Mouse (Mus musculus) megakaryocyte-erythroid progenitor cell, adult 5-6 weeks (primary cell): Measurements from ENCODE around the gene Clec4f. TPM values are rescaled to one million over a fixed set of nuclear protein-coding genes. Genes with fewer than 3 reads are reported as not detected.
A peak's percentile ranks its signal among the peaks of the same experiment; 100 is the strongest.

Experiments used
- ATAC-seq: replicated peaks from 2 replicates; pipeline ENCODE4 v1.8.0; 2016; ENCODE audit warnings: mild to moderate bottlenecking, inconsistent platforms; ENCODE audit not compliant: severe bottlenecking, poor library complexity, low FRiP score, low TSS enrichment
- total RNA-seq, 2 experiments: library from RNA; stranded (forward) in 1 of 2; stranded (reverse) in 1 of 2; fragments of 200-1000, 215-1000 nt in 1 of 2; fragments of >200 nt in 1 of 2; fragmentation: Nextera tagmentation in 1 of 2; gene quantifications; 2 replicates each; pipeline ENCODE4 v1.2.3; 2014 to 2017

The Clec4f gene
- total RNA-seq (2014; fragmentation: Nextera tagmentation) (not detected in 2 replicates), total RNA-seq (2017) (not detected in 2 replicates)

GRCm38 (mm10) chr6:83656087-83656486 is at the start of gene Clec4f:
Gene Clec4f, minus strand, starts transcription at chr6:83656187.
- ATAC-seq: no peak

DNA sequence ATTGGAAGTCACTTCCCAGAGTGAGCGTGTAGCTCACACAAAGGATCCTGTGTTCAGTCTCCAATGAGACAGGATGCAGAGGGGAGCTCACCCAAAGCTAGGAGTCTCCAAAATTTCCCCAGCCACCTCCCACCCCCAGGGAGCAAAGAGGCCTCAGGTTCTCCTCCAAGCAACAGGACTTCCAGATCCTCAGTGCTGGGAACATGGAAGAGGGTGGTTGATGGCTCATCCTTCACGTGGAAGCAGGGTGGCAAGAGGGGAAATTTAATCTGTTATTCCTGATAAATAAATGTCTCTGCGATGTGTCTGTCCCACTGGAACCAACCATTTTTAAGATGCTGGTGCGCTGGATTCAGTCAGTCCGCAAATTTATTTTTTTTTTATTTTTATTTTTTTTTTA is 48.7 kb upstream of the Clec4f start:
- no peak for ATAC-seq

DNA sequence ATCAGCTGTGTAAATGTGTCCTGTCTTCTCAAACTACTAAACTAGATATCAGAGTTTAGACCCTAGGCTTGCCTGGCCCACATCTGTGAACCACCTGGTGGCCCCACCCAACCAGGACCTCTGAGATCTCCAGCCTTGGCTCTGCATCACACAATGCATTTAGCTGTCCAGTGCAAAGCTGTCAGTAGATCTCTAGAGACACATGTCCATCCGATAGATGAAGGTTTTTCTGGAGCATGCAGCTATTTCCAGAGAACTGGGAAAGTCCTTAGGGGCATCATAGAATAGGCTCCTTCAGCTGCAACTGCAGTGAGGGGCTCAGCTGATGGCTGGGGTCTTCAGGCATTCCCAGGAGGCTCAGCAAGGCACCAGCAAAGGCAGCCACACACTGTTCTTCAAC is 48.3 kb upstream of the Clec4f start:
- ATAC-seq: no peak

DNA sequence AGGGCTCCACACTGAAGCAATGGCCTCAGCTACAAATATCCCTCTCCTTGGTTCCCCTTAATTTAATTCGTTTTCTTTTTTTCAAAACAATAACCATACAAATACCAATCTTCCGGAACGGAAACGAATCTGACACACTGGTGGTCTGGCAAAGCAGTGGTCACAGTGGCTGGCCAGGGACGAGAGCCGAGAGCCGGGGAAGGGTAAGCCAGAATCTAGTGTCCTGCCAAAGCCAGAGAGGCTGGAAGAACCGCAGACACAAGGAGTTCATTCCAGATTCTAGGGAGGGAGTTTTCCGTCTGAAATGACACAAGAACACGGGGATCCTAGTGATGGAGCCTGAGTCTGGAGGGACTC is 47.7 kb upstream of the Clec4f start:
- no peak for ATAC-seq

- no peak for ATAC-seq
Observed at GRCm38 (mm10) chr6:83703000-83703721, 47.2 kb upstream of the Clec4f start.

DNA sequence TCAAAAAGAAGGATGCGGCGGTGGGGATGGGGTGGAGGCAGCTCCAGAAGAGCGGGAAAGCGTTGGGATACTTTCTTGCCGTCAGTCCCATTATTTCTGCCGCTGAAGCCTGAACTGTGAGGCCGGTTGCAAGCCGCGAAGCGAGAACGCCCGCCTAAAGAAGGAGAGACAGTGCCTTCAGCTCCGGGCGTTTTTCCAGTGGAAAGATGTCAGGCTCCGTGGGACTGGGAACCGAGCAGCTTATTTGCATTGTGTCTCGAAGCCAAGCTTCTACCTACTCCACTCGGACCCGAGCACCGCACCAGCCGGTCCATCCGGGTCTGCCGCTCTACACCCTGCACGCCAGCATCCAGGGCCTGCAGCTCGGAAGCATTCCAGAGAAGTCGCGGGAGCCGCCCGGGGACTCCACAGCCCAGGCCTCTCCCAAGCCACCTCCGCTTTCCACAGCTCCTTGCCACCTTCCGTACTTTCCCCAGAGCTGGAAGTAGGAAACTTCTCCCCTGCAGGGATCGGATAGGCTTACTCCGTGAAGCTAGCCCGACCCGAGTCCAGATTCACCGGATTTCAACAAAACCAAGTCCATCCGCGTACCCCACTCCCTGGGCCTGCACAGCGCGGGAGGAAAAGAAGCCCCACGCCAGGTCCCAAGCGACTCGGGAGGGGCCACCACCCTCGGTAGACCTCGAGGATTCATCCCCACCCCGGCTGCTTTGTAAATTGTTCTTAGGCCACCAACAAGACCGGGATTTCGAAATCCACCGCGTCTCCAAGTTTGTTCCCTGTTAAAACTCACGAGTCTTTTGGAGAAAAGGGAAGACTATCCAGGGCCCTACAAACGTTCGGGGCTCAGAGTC is 46.4 kb upstream of the Clec4f start:
- ATAC-seq: no peak

- ATAC-seq: no peak
Observed at GRCm38 (mm10) chr6:83701001-83701400, 45.0 kb upstream of the Clec4f start.

DNA sequence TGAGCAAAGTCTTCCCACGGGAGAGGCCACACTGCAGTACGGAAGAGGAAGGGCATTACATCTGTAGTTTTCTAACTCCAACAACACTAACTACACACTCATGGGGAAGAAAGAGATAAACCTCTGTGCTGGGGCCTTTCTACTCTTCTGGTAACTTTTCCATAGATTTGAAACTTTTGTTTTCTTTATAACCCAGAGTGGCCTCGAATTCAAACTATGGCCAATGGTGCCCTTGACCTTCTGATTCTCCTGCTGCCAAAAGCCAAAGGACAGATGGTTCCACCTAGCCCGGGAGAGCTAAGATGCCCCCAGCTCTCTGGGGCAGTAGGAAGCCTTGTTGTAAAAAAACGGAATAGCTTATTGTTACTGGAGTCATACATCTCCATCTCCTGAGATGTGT is 44.0 kb upstream of the Clec4f start:
- ATAC-seq: no peak

GRCm38 (mm10) chr6:83697932-83698331 is 41.9 kb upstream of the Clec4f start:
- ATAC-seq: no peak

- ATAC-seq: no peak
Observed at GRCm38 (mm10) chr6:83696684-83697083, 40.7 kb upstream of the Clec4f start.

DNA sequence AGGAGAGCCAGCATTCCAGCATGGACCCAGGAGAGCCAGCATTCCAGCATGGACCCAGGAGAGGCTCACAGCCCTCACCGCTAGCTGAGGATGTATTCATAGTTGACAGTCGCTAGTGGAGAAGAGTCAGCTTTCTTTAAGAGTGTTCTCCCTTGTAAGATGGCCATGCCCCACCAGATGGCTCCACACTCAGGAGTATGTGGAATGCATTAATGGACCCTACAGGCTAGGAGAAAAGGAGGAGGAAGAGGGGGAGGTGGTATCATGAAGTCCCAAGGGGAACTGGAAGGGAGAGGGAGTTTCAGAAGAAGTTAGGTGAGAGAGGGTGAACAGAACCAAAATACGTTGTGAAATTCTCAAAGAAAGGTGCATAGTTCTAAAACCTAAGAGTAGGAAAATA is 39.7 kb upstream of the Clec4f start:
- ATAC-seq: no peak

- peak; percentile 53; the same call in 1 of the 2 replicates for ATAC-seq
Observed at GRCm38 (mm10) chr6:83693835-83694234, 37.8 kb upstream of the Clec4f start.

DNA sequence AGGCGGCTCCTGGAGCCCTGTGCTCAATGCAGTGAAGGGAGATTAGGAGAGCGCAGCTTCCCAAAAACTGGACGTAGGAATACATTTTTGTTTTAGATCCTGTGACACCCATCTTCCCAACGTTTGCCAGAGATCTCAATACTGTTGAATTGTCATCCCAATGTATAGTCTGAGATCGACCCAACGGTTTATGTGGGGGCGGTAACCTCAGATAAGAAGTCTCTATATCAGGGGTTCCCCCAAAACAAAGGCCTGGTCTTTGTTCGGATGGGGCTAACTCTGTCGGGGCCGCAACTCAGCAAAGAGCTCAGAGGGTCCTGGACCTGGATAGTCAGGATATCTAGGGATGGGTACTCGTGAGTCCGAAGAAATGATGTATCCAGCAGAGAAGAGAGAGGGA is 37.0 kb upstream of the Clec4f start:
- ATAC-seq: no peak

- ATAC-seq: no peak
Observed at GRCm38 (mm10) chr6:83690936-83691335, 34.9 kb upstream of the Clec4f start.

DNA sequence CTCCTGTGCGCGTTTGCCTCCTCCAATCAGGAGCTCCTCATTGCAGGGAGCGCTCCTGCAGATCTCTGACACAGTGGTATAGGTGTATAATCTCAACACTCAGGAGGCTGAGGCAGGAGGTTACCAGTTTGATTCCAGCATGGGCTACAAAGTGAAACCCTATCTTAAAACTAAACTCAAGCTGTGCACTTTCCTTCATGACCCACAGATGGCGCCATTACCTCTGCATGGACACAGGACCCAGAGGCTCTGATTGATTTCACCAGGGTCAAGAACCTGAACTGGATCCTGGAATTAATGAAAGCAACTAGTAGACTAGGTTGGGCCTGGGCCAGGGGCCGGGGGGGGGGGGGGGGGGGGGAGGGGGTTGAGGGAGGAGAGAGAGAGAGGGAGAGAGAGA is 34.3 kb upstream of the Clec4f start:
- ATAC-seq: peak; percentile 71; the same call in 1 of the 2 replicates

GRCm38 (mm10) chr6:83689374-83689773 is 33.4 kb upstream of the Clec4f start:
- ATAC-seq: no peak

DNA sequence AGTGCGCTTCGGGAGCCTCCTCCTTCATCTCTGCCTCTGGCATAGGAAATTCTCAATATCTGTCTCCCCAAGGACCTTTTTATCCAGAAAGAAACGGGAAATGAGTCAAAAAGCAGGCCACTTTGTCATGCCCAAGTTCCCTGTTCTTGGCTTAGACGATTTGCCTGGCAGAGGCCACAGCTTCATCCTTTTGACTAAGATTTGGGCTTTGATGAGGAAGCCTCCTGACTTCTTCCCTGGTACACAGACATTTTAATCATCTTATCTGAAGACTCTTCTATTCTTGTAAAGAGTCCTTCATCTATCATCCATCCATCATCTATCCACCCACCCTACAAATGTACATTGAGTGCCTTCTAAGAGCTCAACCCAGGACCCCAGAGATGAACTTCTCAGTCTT is 21.8 kb upstream of the Clec4f start, which contains the start of gene Cd207:
Cd207 (minus strand) TSS at position 101 of the 400 bp plus-strand sequence.
- no peak for ATAC-seq

- peak; percentile 57; the same call in 1 of the 2 replicates for ATAC-seq
Observed at GRCm38 (mm10) chr6:83673395-83673794, 17.4 kb upstream of the Clec4f start.

- no peak for ATAC-seq
Observed at GRCm38 (mm10) chr6:83665009-83665408, 9.0 kb upstream of the Clec4f start.

DNA sequence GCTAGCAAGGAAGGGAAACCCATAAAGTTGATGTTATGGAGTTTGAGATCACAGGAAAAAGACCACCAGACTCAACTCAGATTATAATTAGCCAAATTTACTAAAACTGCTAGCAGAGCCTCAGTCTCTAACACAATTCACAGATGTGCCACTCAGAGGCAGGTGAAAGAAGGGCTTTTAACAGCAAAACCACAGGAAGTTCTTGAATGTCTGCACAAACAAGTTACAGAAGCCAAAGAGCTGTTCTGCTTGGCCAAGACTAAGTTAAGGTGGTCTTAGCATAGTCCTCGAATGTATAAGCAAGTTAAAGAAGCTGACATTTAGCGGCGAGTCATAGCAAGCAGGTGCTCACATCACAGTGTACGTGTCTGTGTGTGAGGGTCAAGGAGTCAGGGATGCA is 4.8 kb upstream of the Clec4f start:
- ATAC-seq: no peak

- no peak for ATAC-seq
Observed at GRCm38 (mm10) chr6:83646715-83647114, 9.3 kb downstream of the Clec4f start.
